Mouse (Mus musculus): ENCODE results near the gene Klhdc2. TPM values are rescaled to one million over a fixed set of nuclear protein-coding genes. Genes with fewer than 3 reads are reported as not detected.

The Klhdc2 gene
- total and polyA plus RNA-seq, 2 experiments from 2014 or later: 128 to 168 TPM

DNA sequence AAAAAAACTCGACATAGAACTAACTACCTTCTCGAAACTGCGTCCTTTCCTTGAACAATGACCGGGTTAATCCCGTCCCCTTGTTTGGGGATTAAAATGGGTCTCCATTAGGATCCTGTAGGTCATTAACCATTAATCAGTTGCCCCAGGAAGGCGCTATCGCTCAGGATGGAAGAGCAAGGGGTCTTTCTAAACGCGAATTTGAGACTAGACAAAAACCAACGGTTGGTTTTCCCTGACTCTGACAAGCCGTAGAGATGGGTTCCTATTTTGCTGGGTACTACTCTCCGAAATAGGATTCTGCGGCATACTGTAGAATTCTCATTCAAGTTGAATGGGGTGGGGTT is 60.8 kb downstream of the Klhdc2 start:
- Histone ChIP-seq H3K9ac (replicated peaks; ENCODE audit: low read depth, low read length) (peak overlapping the region; percentile 99), H3K27ac (ENCODE audit: low read depth) (peak overlapping the region; percentile 76), H3K4me1 (ENCODE audit: control insufficient read depth, insufficient read depth) (peaks cover 2% of the 10 kb centered on the region), H3K27me3 (ENCODE audit: control insufficient read depth, insufficient read depth, low read length) (no peaks in the 10 kb centered on the region), H3K4me3 (ENCODE audit: low read depth, low read length) (peak overlapping the region; percentile 97), H3K36me3 (replicated peaks; ENCODE audit: control insufficient read depth, insufficient read depth, low read length) (peaks cover 26% of the 10 kb centered on the region), H3K4me2 (ENCODE audit: low read depth, low read length) (peak overlapping the region; percentile 94), H3K9me3 (replicated peaks; ENCODE audit: control insufficient read depth, low read length) (no peaks in the 10 kb centered on the region)
- no peak for ATAC-seq (ENCODE audit: insufficient read depth, low read depth)
- WGBS: 5% methylated on average over 13 of the region's 13 CpGs
- DNase-seq (ENCODE audit: low spot score): no peak
- TF ChIP-seq EP300 (IDR thresholded peaks at IDR 0.05; ENCODE audit: low read depth) (no peak), CTCF (IDR thresholded peaks at IDR 0.05; ENCODE audit: low read depth) (no peak)

Other genes with a start within 250 kb of the Klhdc2 start
- gene Rps29, start 137.5 kb upstream of the Klhdc2 start, total RNA-seq (2014; rRNA removed; ENCODE audit: low replicate concordance): 67.6 and 219 TPM in 2 replicates
- 1,581 and 1,638 TPM in 2 replicates for gene Rps29, start 137.5 kb upstream of the Klhdc2 start, polyA plus RNA-seq (2015; fragmentation: Nextera tagmentation; extraction: Ambion mirVana)
- 3.9 TPM in 1 of 2 replicates, not detected in the other for gene Lrr1, start 127.9 kb upstream of the Klhdc2 start, total RNA-seq (2014; rRNA removed; ENCODE audit: low replicate concordance)
- gene Lrr1, start 127.9 kb upstream of the Klhdc2 start, polyA plus RNA-seq (2015; fragmentation: Nextera tagmentation; extraction: Ambion mirVana): 4.0 and 5.1 TPM in 2 replicates
- gene Rpl36al, start 112.6 kb upstream of the Klhdc2 start, total RNA-seq (2014; rRNA removed; ENCODE audit: low replicate concordance): 57.0 and 86.3 TPM in 2 replicates
- 502 and 513 TPM in 2 replicates for gene Rpl36al, start 112.6 kb upstream of the Klhdc2 start, polyA plus RNA-seq (2015; fragmentation: Nextera tagmentation; extraction: Ambion mirVana)
- 43.1 and 55.0 TPM in 2 replicates for gene Mgat2, start 112.5 kb upstream of the Klhdc2 start, total RNA-seq (2014; rRNA removed; ENCODE audit: low replicate concordance)
- 28.2 and 29.9 TPM in 2 replicates for gene Mgat2, start 112.5 kb upstream of the Klhdc2 start, polyA plus RNA-seq (2015; fragmentation: Nextera tagmentation; extraction: Ambion mirVana)
- 6.3 and 13.1 TPM in 2 replicates for gene Gm49383, start 99.6 kb upstream of the Klhdc2 start, total RNA-seq (2014; rRNA removed; ENCODE audit: low replicate concordance)
- 7.9 and 8.6 TPM in 2 replicates for gene Gm49383, start 99.6 kb upstream of the Klhdc2 start, polyA plus RNA-seq (2015; fragmentation: Nextera tagmentation; extraction: Ambion mirVana)
- gene Dnaaf2, start 98.3 kb upstream of the Klhdc2 start, total RNA-seq (2014; rRNA removed; ENCODE audit: low replicate concordance): 1.8 and 3.7 TPM in 2 replicates
- gene Dnaaf2, start 98.3 kb upstream of the Klhdc2 start, polyA plus RNA-seq (2015; fragmentation: Nextera tagmentation; extraction: Ambion mirVana): 3.8 and 4.8 TPM in 2 replicates
- 0.46 and 7.1 TPM in 2 replicates for gene Gm49384, start 92.4 kb upstream of the Klhdc2 start, total RNA-seq (2014; rRNA removed; ENCODE audit: low replicate concordance)
- gene Gm49384, start 92.4 kb upstream of the Klhdc2 start, polyA plus RNA-seq (2015; fragmentation: Nextera tagmentation; extraction: Ambion mirVana): 5.5 and 6.1 TPM in 2 replicates
- 0.88 and 2.2 TPM in 2 replicates for gene Pole2, start 68.5 kb upstream of the Klhdc2 start, total RNA-seq (2014; rRNA removed; ENCODE audit: low replicate concordance)
- gene Pole2, start 68.5 kb upstream of the Klhdc2 start, polyA plus RNA-seq (2015; fragmentation: Nextera tagmentation; extraction: Ambion mirVana): 5.0 and 5.2 TPM in 2 replicates
- 4.0 and 9.7 TPM in 2 replicates for gene Klhdc1, start 55.5 kb upstream of the Klhdc2 start, total RNA-seq (2014; rRNA removed; ENCODE audit: low replicate concordance)
- gene Klhdc1, start 55.5 kb upstream of the Klhdc2 start, polyA plus RNA-seq (2015; fragmentation: Nextera tagmentation; extraction: Ambion mirVana): 19.1 and 24.9 TPM in 2 replicates
- 12.1 and 23.2 TPM in 2 replicates for gene Nemf, start 60.5 kb downstream of the Klhdc2 start, total RNA-seq (2014; rRNA removed; ENCODE audit: low replicate concordance)
- gene Nemf, start 60.5 kb downstream of the Klhdc2 start, polyA plus RNA-seq (2015; fragmentation: Nextera tagmentation; extraction: Ambion mirVana): 45.7 and 45.9 TPM in 2 replicates
- gene Arf6, start 75.5 kb downstream of the Klhdc2 start, total RNA-seq (2014; rRNA removed; ENCODE audit: low replicate concordance): 115 and 155 TPM in 2 replicates
- 32.4 and 35.6 TPM in 2 replicates for gene Arf6, start 75.5 kb downstream of the Klhdc2 start, polyA plus RNA-seq (2015; fragmentation: Nextera tagmentation; extraction: Ambion mirVana)
- gene Gm9887, start 75.8 kb downstream of the Klhdc2 start, total RNA-seq (2014; rRNA removed; ENCODE audit: low replicate concordance): not detected in 2 replicates
- gene Gm9887, start 75.8 kb downstream of the Klhdc2 start, polyA plus RNA-seq (2015; fragmentation: Nextera tagmentation; extraction: Ambion mirVana): 0.55 and 1.9 TPM in 2 replicates